Mouse (Mus musculus): ENCODE measurements at regions not wholly inside any gene's neighbourhood (a gene's known extent, or its start where the extent isn't known, plus 50 kb on each side); places are given as distances from the start of the nearest gene placed in this dataset.

GRCm38 (mm10) chrX:12834681-12835080 is 72.8 kb upstream of the Med14 start:
- DNase-seq (ENCODE audit: low read depth) = no peak

- no peak for DNase-seq (ENCODE audit: low read depth)
These were observed 70.8 kb upstream of the Med14 start for GRCm38 (mm10) chrX:12832709-12833108.

GRCm38 (mm10) chrX:12829165-12829564 is 67.3 kb upstream of the Med14 start:
- no peak for DNase-seq (ENCODE audit: low read depth)

- DNase-seq (ENCODE audit: low read depth) = no peak
These were observed 65.5 kb upstream of the Med14 start for GRCm38 (mm10) chrX:12827299-12827872.

- no peak for DNase-seq (ENCODE audit: low read depth)
These were observed 64.8 kb upstream of the Med14 start for GRCm38 (mm10) chrX:12826646-12827045.

- no peak for DNase-seq (ENCODE audit: low read depth)
These were observed 63.4 kb upstream of the Med14 start for GRCm38 (mm10) chrX:12825262-12825661.

- DNase-seq (ENCODE audit: low read depth) = no peak
These were observed 62.6 kb upstream of the Med14 start for GRCm38 (mm10) chrX:12824497-12824896.

GRCm38 (mm10) chrX:12822777-12823176 is 60.9 kb upstream of the Med14 start:
- no peak for DNase-seq (ENCODE audit: low read depth)

GRCm38 (mm10) chrX:12813083-12813660 is 51.3 kb upstream of the Med14 start:
- DNase-seq (ENCODE audit: low read depth) = no peak

All from fibroblast of lung, adult 2 months (primary cell).